Mouse (Mus musculus): ENCODE measurements around the gene Notch1.

DNA sequence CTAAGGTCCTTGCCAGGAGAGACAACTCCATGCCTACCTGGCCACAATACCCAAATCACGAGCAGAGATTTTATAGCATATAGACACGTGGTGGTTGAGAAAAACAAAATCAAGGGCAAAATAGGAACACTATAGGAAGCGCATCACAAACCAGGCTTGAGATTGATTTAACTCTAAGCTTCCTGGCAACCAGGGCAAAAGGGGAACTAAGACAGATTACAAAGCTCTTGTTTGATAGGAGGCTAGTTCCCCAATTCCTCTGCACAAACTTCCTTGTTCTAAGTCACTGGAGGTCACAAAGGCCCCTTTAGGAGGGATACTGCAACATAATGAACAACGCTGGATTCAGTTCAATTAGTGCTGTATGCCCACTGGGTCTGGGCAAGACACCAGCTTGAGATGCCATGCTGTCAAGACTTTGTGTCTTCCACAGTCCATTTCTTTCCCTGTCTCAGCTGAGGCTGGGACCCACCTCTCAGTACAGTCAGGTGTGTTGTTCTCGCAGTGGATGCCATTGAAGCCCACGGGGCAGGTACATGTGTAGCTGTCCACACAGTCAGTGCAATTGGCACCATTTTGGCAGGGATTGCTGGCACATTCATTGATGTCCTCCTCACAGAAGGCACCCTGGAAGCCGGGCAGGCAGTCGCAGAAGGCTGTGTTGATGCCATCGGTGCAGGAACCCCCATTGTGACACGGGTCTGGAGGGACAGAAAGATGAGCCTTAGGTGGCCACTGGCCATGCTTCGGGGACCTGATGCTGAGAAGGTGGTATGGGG is 44.0 kb downstream of the Notch1 start:
- TF ChIP-seq EP300 (IDR thresholded peaks at IDR 0.05; ENCODE audit: low read depth) (no peak), CTCF (IDR thresholded peaks at IDR 0.05; ENCODE audit: low read depth) (no peak)

Measured in liver, embryonic 14.5 days (tissue).